ENCODE assay signal across 14 mouse cellular contexts in the genomic region with DNA sequence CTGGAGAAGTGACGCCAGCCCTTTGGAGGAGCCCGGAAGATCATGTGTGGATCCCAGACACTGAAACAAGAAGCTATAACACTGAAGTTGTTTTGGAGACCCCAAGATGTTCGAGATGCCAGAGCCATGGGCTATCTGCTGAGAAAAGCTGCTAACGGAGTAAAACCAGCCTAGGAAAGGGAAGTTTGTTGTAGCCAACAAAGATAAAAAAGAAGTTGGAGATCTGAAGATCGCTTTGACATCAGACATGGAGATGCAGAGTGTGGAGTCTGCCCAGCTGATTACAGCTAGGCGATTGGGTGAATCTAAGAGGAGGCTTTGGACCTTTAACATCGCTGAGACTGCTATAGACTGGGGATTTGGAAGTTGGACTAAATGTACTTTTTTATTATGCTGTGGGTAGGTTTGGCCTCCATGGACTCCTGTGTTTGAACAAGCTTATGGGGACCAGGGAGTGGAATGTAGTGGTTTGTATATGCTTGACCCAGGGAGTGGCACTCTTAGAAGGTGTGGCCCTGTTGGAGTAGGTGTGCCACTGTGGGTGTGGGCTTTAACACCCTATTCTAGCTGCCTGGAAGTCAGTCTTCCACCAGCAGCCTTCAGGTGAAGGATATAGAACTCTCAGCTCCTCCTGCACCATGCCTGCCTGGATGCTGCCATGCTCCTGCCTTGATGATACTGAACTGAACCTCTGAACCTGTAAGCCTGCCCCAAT. TPM values are rescaled to one million over a fixed set of nuclear protein-coding genes. Genes with fewer than 3 reads are reported as not detected.
DNase-seq lines count a peak whose midpoint lies in the region; ATAC-seq and TF ChIP-seq lines count a peak whose summit lies in the region.
"Not testable (repeated sequence)": the region's sequence is repeated elsewhere in the genome, so short reads cannot be mapped to it uniquely, and the experiment has no call there.
"Had no signal": no experiment of that assay in that cellular context is flagged by ENCODE, and none has a peak within 500 bp of the region (broad histone marks: within the 10 kb centered on the region; RNA-seq: fewer than 3 reads in every experiment).

No protein-coding gene starts in this region.

- peak overlapping the region; percentile 49 for H3K4me3 ChIP-seq in erythroblast, embryonic 14.5 days (replicated peaks)
- H3K4me3 ChIP-seq in liver, embryonic 12.5 days: peak overlapping the region; percentile 38
- peak overlapping the region; percentile 27 to 53; a peak in 3 of 4 replicates for H3K4me3 ChIP-seq in liver, embryonic 14.5 days (ENCODE audit: insufficient read depth in 1 of 2, low read depth in 2 of 2, low read length in 2 of 2)
- H3K4me3 ChIP-seq in liver, embryonic 16.5 days (ENCODE audit: low read depth, low read length): peak overlapping the region; percentile 48
- not testable (repeated sequence) for H3K4me3 ChIP-seq in lung, embryonic 16.5 days (ENCODE audit: low read length); stomach, postnatal 0 days (ENCODE audit: low read depth, low read length)

- H3K9me3 ChIP-seq in erythroblast, embryonic 14.5 days (ENCODE audit: control insufficient read depth, low read length); liver, embryonic 12.5 days (replicated peaks); liver, embryonic 14.5 days (ENCODE audit: control insufficient read depth, low read length); liver, embryonic 16.5 days (replicated peaks; ENCODE audit: control insufficient read depth, low read length); lung, embryonic 16.5 days (ENCODE audit: control insufficient read depth, low read length); stomach, postnatal 0 days (ENCODE audit: control insufficient read depth, low read length): not testable (repeated sequence)

- peaks cover 87% of the 10 kb centered on the region for H3K4me1 ChIP-seq in erythroblast, embryonic 14.5 days (ENCODE audit: control insufficient read depth)
- H3K4me1 ChIP-seq in liver, embryonic 12.5 days: peaks cover 79% of the 10 kb centered on the region
- peaks cover 55 to 63% of the 10 kb centered on the region in 2 experiments for H3K4me1 ChIP-seq in liver, embryonic 14.5 days (replicated peaks; ENCODE audit: control insufficient read depth in 2 of 2, insufficient read depth in 2 of 2, low read length in 1 of 2)
- peaks cover 70% of the 10 kb centered on the region for H3K4me1 ChIP-seq in liver, embryonic 16.5 days (ENCODE audit: control insufficient read depth, low read depth, low read length)
- H3K4me1 ChIP-seq in lung, embryonic 16.5 days (replicated peaks; ENCODE audit: control insufficient read depth, insufficient read depth, low read length); stomach, postnatal 0 days (replicated peaks; ENCODE audit: control insufficient read depth, insufficient read depth): not testable (repeated sequence)

- TF ChIP-seq CTCF in liver, embryonic 14.5 days (IDR thresholded peaks at IDR 0.05; ENCODE audit: low read depth); stomach, postnatal 0 days (IDR thresholded peaks at IDR 0.05; ENCODE audit: low read depth): not testable (repeated sequence)

- H3K27ac ChIP-seq in liver, embryonic 12.5 days: peak overlapping the region; percentile 93
- peak overlapping the region; percentile 98 for H3K27ac ChIP-seq in liver, embryonic 14.5 days
- H3K27ac ChIP-seq in liver, embryonic 16.5 days (ENCODE audit: low read length): peak overlapping the region; percentile 97
- not testable (repeated sequence) for H3K27ac ChIP-seq in lung, embryonic 16.5 days (ENCODE audit: low read length); stomach, postnatal 0 days (replicated peaks)

- not testable (repeated sequence) for DNase-seq in liver, embryonic 14.5 days (ENCODE audit: low read depth in 3 of 3, low spot score in 3 of 3)
- DNase-seq in lung, postnatal 36 days: peak; percentile 25
- DNase-seq in stomach, postnatal 0 days (ENCODE audit: low spot score): peak; percentile 60

- not testable (repeated sequence) for H3K27me3 ChIP-seq in erythroblast, embryonic 14.5 days (ENCODE audit: control insufficient read depth); liver, embryonic 12.5 days (replicated peaks); liver, embryonic 14.5 days (ENCODE audit: control insufficient read depth, insufficient read depth, low read length); liver, embryonic 16.5 days (ENCODE audit: control insufficient read depth, insufficient read depth, low read depth, low read length); lung, embryonic 16.5 days (ENCODE audit: control insufficient read depth, insufficient read depth, low read depth, low read length); stomach, postnatal 0 days (ENCODE audit: control insufficient read depth, insufficient read depth, low read length)

- H3K9ac ChIP-seq in liver, embryonic 12.5 days: peak overlapping the region; percentile 53; the same call in 1 of the 2 replicates
- peak overlapping the region; percentile 5; the same call in 1 of the 2 replicates for H3K9ac ChIP-seq in liver, embryonic 14.5 days (replicated peaks)
- H3K9ac ChIP-seq in liver, embryonic 16.5 days (ENCODE audit: low read depth, low read length); lung, embryonic 16.5 days (ENCODE audit: low read length); stomach, postnatal 0 days (ENCODE audit: low read length): not testable (repeated sequence)

- not testable (repeated sequence) for TF ChIP-seq EP300 in liver, embryonic 14.5 days (IDR thresholded peaks at IDR 0.05; ENCODE audit: low read depth); stomach, postnatal 0 days (optimal IDR thresholded peaks at IDR 0.05)

- not testable (repeated sequence) for ATAC-seq in liver, embryonic 12.5 days; liver, embryonic 14.5 days (ENCODE audit: insufficient read depth); liver, embryonic 16.5 days (ENCODE audit: low read depth)
- 0 out of 2 replicates have a peak, but pooled peaks have one; percentile 6 for ATAC-seq in lung, embryonic 16.5 days (ENCODE audit: low read depth)
- ATAC-seq in stomach, postnatal 0 days (ENCODE audit: low FRiP score, low TSS enrichment): peak; percentile 29; the same call in 1 of the 2 replicates

- WGBS in liver, embryonic 12.5 days (ENCODE audit: insufficient replicate concordance): 56% methylated on average over 7 of the region's 7 CpGs
- WGBS in liver, embryonic 14.5 days (ENCODE audit: insufficient replicate concordance): 54% methylated on average over 7 of the region's 7 CpGs
- 56% methylated on average over 7 of the region's 7 CpGs for WGBS in liver, embryonic 16.5 days (ENCODE audit: insufficient replicate concordance)
- 69% methylated on average over 7 of the region's 7 CpGs for WGBS in lung, embryonic 16.5 days
- WGBS in stomach, postnatal 0 days: 70% methylated on average over 7 of the region's 7 CpGs

- peak overlapping the region; percentile 65 for H3K4me2 ChIP-seq in liver, embryonic 12.5 days
- peak overlapping the region; percentile 91 for H3K4me2 ChIP-seq in liver, embryonic 14.5 days (ENCODE audit: low read depth)
- H3K4me2 ChIP-seq in liver, embryonic 16.5 days (ENCODE audit: low read depth, low read length): peak overlapping the region; percentile 66
- not testable (repeated sequence) for H3K4me2 ChIP-seq in lung, embryonic 16.5 days (ENCODE audit: low read depth, low read length); stomach, postnatal 0 days (replicated peaks; ENCODE audit: low read depth)

- H3K36me3 ChIP-seq in erythroblast, embryonic 14.5 days (ENCODE audit: control insufficient read depth): peaks cover 42% of the 10 kb centered on the region
- H3K36me3 ChIP-seq in liver, embryonic 12.5 days: peaks cover 18% of the 10 kb centered on the region
- H3K36me3 ChIP-seq in liver, embryonic 14.5 days (replicated peaks; ENCODE audit: control insufficient read depth, insufficient read depth, low read depth); liver, embryonic 16.5 days (ENCODE audit: control insufficient read depth, insufficient read depth); lung, embryonic 16.5 days (ENCODE audit: control insufficient read depth, insufficient read depth, low read length); stomach, postnatal 0 days (ENCODE audit: control insufficient read depth, insufficient read depth, low read length): not testable (repeated sequence)

RNA-seq across cellular contexts. Expression of gene Snx15, which starts 2.5 kb away (rescaled TPM):
- polyA plus RNA-seq in erythroblast, embryonic 14.5 days (2012): 87.4 and 91.3 TPM in 2 replicates
- polyA plus RNA-seq in liver, embryonic 12.5 days (2016; fragmentation: Nextera tagmentation; extraction: Ambion mirVana): 41.7 and 44.7 TPM in 2 replicates
- 39.6 and 41.8 TPM in 2 replicates for polyA plus RNA-seq in liver, embryonic 14.5 days (2012; rRNA removed)
- polyA plus RNA-seq in liver, embryonic 14.5 days (2014; fragmentation: Nextera tagmentation; extraction: Ambion mirVana): 42.2 and 46.2 TPM in 2 replicates
- polyA plus RNA-seq in liver, embryonic 16.5 days (2015; fragmentation: Nextera tagmentation; extraction: Ambion mirVana): 54.8 and 61.2 TPM in 2 replicates
- polyA plus RNA-seq in lung, embryonic 16.5 days (2015; fragmentation: Nextera tagmentation; extraction: Ambion mirVana): 33.4 and 35.1 TPM in 2 replicates
- 24.7 and 25.0 TPM in 2 replicates for polyA plus RNA-seq in stomach, postnatal 0 days (2015; fragmentation: Nextera tagmentation; extraction: Ambion mirVana)

RNA-seq across cellular contexts. Expression of gene Batf2, which starts 10.2 kb away (rescaled TPM):
- polyA plus RNA-seq in erythroblast, embryonic 14.5 days (2012): 0.03 TPM in 1 of 2 replicates, not detected in the other
- 0.10 and 0.15 TPM in 2 replicates for polyA plus RNA-seq in liver, embryonic 12.5 days (2016; fragmentation: Nextera tagmentation; extraction: Ambion mirVana)
- polyA plus RNA-seq in liver, embryonic 14.5 days (2012; rRNA removed): 0.35 and 0.57 TPM in 2 replicates
- polyA plus RNA-seq in liver, embryonic 14.5 days (2014; fragmentation: Nextera tagmentation; extraction: Ambion mirVana): 0.09 TPM in 1 of 2 replicates, not detected in the other
- polyA plus RNA-seq in liver, embryonic 16.5 days (2015; fragmentation: Nextera tagmentation; extraction: Ambion mirVana): 0.09 and 0.66 TPM in 2 replicates
- 0.31 and 0.96 TPM in 2 replicates for polyA plus RNA-seq in lung, embryonic 16.5 days (2015; fragmentation: Nextera tagmentation; extraction: Ambion mirVana)
- 0.49 and 0.52 TPM in 2 replicates for polyA plus RNA-seq in stomach, postnatal 0 days (2015; fragmentation: Nextera tagmentation; extraction: Ambion mirVana)
- polyA plus RNA-seq: activated CD4-positive, CD25-positive, alpha-beta regulatory T cell, adult 4 months; embryonic facial prominence, embryonic 10.5 days; embryonic facial prominence, embryonic 12.5 days; forebrain, embryonic 10.5 days; forebrain, embryonic 12.5 days; forebrain, embryonic 14.5 days; forebrain, embryonic 16.5 days had no signal

RNA-seq across cellular contexts. Expression of gene Arl2, which starts 10.8 kb away (rescaled TPM):
- 9.5 and 10.8 TPM in 2 replicates for polyA plus RNA-seq in erythroblast, embryonic 14.5 days (2012)
- polyA plus RNA-seq in liver, embryonic 12.5 days (2016; fragmentation: Nextera tagmentation; extraction: Ambion mirVana): 46.1 and 47.7 TPM in 2 replicates
- 26.1 and 32.8 TPM in 2 replicates for polyA plus RNA-seq in liver, embryonic 14.5 days (2012; rRNA removed)
- polyA plus RNA-seq in liver, embryonic 14.5 days (2014; fragmentation: Nextera tagmentation; extraction: Ambion mirVana): 22.4 and 27.5 TPM in 2 replicates
- polyA plus RNA-seq in liver, embryonic 16.5 days (2015; fragmentation: Nextera tagmentation; extraction: Ambion mirVana): 23.5 and 25.1 TPM in 2 replicates
- polyA plus RNA-seq in lung, embryonic 16.5 days (2015; fragmentation: Nextera tagmentation; extraction: Ambion mirVana): 95.2 and 95.7 TPM in 2 replicates
- polyA plus RNA-seq in stomach, postnatal 0 days (2015; fragmentation: Nextera tagmentation; extraction: Ambion mirVana): 74.0 and 77.2 TPM in 2 replicates

RNA-seq across cellular contexts. Expression of gene Sac3d1, which starts 12.1 kb away (rescaled TPM):
- 7.2 TPM in 2 replicates for polyA plus RNA-seq in erythroblast, embryonic 14.5 days (2012)
- 38.8 and 41.6 TPM in 2 replicates for polyA plus RNA-seq in liver, embryonic 12.5 days (2016; fragmentation: Nextera tagmentation; extraction: Ambion mirVana)
- 18.4 and 25.5 TPM in 2 replicates for polyA plus RNA-seq in liver, embryonic 14.5 days (2012; rRNA removed)
- 22.7 and 22.9 TPM in 2 replicates for polyA plus RNA-seq in liver, embryonic 14.5 days (2014; fragmentation: Nextera tagmentation; extraction: Ambion mirVana)
- 16.5 and 16.8 TPM in 2 replicates for polyA plus RNA-seq in liver, embryonic 16.5 days (2015; fragmentation: Nextera tagmentation; extraction: Ambion mirVana)
- polyA plus RNA-seq in lung, embryonic 16.5 days (2015; fragmentation: Nextera tagmentation; extraction: Ambion mirVana): 32.5 and 36.4 TPM in 2 replicates
- polyA plus RNA-seq in stomach, postnatal 0 days (2015; fragmentation: Nextera tagmentation; extraction: Ambion mirVana): 26.8 and 29.4 TPM in 2 replicates

RNA-seq across cellular contexts. Expression of gene Naaladl1, which starts 25.0 kb away (rescaled TPM):
- 0.26 and 0.35 TPM in 2 replicates for polyA plus RNA-seq in erythroblast, embryonic 14.5 days (2012)
- polyA plus RNA-seq in liver, embryonic 12.5 days (2016; fragmentation: Nextera tagmentation; extraction: Ambion mirVana): 2.6 and 2.8 TPM in 2 replicates
- 4.3 and 6.4 TPM in 2 replicates for polyA plus RNA-seq in liver, embryonic 14.5 days (2012; rRNA removed)
- polyA plus RNA-seq in liver, embryonic 14.5 days (2014; fragmentation: Nextera tagmentation; extraction: Ambion mirVana): 1.1 and 1.9 TPM in 2 replicates
- 2.5 TPM in 2 replicates for polyA plus RNA-seq in liver, embryonic 16.5 days (2015; fragmentation: Nextera tagmentation; extraction: Ambion mirVana)
- polyA plus RNA-seq in lung, embryonic 16.5 days (2015; fragmentation: Nextera tagmentation; extraction: Ambion mirVana): 0.29 and 0.94 TPM in 2 replicates
- 0.05 and 0.07 TPM in 2 replicates for polyA plus RNA-seq in stomach, postnatal 0 days (2015; fragmentation: Nextera tagmentation; extraction: Ambion mirVana)
- polyA plus RNA-seq: activated CD4-positive, CD25-positive, alpha-beta regulatory T cell, adult 4 months had no signal
